Mouse (Mus musculus) CD4-positive, CD25-positive, alpha-beta regulatory T cell, adult 2 months (primary cell): ENCODE data around the gene Tarbp1.

Source experiments
- DNase-seq: peaks from one replicate; pipeline ENCODE4 v3.0.0-alpha.2; 2012; ENCODE audit warnings: low read depth, low spot score

The Tarbp1 gene

DNA sequence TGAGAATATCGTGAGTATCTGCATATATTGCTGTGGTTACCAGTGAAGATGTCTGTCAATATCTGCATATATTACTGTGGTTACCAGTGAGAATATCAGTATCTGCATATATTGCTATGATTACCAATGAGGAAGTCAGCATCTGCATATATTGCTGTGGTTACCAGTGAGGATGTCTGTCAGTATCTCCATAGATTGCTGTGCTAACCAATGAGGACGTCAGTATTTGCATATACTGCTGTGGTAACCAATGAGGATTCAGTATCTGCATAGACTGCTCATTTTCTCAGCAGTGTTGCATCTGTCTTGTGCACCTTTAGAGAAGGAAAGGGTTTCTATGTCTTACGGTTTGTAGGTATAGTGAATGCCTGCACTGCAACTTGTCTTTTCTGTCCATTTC lies 54.0 kb downstream of the Tarbp1 start:
- peak; percentile 40 for DNase-seq

DNA sequence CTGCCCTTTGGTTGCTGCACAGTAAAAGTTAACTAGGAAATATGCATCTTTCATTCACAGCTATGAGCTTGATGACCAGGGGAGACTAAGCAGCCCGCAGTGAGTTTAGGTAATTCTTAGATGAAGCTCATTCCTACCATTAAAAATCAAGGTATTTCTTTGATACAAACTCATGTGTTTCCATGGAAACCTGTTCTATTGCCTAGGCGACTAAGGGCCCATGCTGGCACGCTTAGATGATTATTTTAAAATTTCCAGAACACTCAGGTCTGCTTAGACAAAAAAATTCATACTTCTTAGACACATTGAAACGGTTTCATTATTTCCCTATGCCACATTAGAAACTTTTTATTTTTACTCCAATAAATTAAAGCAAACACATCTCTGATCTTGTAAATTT lies 69.8 kb downstream of the Tarbp1 start:
- no peak for DNase-seq

DNA sequence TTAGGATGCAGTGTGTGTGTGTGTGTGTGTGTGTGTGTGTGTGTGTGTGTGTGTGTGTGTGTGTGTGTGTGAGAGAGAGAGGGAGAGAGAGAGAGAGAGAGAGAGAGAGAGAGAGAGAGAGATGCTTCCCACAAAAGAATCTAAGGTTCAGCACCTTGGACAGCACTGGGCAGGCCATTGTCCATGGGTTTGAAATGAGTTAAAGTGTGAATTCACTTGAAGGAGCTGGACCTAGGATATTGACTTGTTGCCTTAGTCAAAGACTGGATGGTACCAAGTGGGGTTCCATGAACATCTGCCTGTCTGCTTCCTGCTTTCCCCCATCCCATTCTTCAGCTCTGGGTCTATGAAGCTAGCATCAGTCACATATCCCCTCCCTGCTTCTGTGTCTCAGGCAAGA lies 70.3 kb downstream of the Tarbp1 start:
- DNase-seq: peak; percentile 8

DNA sequence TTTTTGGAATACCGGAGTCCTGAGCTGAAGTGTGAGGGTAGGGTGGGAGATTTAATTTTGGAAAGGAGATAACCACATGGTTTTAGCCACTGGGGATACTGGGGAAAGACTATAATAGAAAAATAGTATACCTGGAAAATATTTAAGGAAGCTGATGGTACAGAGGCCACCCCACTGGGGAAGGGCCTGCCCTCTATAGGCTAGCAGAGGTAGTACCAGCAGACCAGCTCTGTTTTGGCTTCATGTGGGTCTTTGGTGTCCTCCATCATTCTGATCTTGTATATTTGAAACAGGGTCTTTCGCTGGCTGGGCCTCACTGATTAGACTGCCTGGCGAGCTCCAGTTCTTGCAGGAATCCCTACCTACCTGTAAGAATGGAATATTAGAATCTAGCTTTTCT lies 76.5 kb downstream of the Tarbp1 start:
- no peak for DNase-seq

DNA sequence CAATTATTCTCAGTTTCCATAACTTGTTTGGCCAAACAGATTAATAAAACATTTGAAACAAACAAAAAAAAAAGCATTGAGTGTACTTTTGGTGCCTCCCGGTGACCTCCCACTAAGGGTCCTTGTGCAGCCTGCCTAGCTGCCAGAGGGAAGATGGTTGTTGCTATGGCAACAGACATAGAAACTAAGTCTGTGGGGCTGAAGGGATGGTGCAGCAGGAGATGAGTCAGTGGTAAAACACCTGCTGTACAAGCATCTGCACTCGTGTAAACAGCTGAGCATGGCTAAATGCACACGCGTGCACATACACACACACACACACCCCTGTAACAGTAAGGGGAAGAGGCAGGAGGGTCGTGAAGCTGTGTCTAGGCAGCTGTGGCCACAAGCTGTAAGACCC lies 78.9 kb downstream of the Tarbp1 start:
- DNase-seq: no peak

DNA sequence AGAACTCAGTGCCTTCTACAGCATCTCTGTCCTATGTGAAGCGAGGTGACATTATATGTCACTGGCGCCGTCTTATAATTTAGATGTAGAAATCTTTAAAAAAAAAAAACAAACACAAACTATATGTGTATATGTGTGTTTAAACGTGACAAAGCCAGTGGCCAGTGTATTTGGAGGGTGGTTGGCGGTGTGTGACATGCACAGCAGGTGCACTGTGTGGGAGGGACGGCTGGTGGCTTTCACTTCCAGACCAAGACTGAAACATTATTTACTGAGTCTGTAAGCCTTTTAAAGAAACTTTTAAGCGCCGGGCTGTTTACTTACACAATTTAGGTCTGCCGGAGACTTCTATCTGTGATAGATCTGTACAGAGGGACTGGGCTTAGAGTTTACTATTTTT lies 79.5 kb downstream of the Tarbp1 start:
- DNase-seq: no peak

DNA sequence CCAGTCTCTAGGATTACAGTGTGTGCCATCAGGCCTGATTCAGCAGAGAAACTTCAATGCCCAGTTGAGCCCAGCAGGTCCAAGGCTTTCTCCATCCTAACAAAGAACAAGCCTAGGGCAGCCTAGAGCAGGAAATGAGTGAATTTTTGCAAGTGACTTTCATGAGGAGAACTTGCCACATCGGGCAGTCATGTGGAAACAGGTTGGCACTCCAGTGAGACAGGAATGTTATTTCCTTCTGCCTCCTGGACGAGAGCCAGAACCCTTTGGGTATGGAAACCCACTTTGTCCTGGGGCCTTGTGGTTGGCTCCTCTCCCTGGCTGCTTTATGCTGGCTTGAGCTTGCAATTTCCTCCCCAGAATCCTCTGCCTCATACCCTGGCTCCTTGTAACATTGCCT lies 83.3 kb downstream of the Tarbp1 start:
- no peak for DNase-seq

DNA sequence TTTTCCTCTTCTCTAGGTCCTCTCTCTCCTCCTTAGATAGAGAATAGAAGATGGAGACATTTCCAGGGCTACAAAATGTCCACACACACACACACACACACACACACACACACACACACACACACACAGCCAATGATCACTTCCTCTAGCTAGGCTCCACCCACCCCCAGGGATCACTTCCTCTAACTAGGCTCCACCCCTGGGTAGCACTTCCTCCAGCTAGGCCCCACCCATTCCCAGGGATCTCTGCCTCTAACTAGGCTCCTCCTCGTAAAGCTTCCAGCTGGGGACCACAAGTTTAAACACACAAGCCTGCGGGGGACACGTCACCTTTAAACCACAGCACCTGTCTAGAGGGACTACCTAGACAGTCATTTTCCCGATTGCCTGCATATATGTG lies 87.3 kb downstream of the Tarbp1 start:
- DNase-seq: no peak

DNA sequence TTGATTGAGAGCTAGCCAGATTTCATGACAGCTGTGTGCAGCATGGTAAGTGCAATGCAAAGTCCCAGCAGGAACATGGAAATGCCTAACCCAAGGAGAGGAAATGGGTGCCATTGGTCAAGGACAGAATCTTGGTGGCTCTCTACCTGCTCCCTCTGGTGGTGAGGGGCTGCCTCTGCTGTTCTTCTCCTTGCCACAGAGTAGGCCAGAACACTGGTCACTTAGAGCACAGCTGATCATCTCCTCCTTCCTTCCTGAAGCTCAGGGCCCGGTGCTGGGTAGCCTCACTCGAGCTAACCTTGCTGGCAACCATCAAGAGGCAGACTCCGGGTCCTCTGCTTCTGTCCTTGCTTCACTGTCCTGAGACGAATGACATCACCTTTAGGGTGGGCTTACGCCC lies 92.1 kb downstream of the Tarbp1 start:
- DNase-seq: peak; percentile 4

DNA sequence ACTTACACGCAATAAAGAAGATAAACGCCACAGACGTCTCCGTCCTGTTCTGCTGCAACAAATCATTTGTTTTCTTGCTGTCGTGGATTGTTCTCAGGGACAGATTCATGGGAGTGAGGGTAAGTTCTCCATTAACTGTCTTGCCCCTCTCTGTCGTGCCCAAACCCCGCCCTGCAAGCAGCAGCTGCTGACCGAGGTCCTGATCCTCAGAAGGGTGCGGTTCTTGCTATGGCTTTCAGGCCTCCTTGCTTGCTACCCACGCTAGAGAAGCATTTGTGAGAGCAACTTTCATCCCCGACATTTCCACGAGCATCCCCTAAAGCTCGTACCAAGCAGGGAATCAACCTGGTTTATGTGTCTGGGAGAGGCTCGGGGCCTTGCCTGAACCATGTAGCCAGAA lies 92.6 kb downstream of the Tarbp1 start:
- no peak for DNase-seq

DNA sequence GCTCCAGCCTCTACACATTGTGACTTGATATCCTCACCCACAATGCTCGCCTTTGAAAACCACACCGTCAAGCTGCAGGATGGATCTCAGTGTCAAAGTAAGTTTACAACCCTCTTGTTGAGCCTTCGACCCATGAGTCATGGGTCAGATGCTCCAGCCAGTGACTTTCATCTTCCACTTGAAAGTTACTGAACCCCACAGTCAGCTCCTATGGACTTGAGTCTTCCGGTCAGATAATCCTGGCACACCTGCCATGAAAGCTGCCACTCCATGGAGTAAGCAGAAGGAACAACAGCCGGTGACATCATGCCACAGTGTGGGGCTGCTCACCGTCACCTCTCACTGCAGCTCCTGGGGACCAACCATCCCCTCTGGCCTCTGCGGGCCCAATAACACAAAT lies 93.6 kb downstream of the Tarbp1 start:
- DNase-seq: no peak

DNA sequence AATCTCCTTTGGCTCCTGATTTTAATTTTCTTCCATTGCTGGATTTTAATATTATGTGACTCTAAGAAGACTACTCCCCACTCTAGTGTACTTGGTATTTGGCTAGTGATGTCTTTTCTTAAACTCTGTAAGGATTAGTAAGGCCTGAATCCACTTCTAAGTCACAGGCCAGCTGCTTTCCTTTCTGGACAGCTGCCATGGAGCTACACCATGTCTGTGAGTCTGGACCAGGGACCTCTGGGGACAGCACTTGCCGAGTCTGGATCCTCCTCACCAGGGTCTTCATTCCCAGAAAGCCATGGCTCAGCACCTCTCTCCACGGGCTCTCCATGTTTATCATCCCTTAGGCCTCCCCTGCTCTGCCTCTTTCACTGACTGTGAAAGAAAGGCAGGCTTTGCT lies 94.7 kb downstream of the Tarbp1 start:
- no peak for DNase-seq

DNA sequence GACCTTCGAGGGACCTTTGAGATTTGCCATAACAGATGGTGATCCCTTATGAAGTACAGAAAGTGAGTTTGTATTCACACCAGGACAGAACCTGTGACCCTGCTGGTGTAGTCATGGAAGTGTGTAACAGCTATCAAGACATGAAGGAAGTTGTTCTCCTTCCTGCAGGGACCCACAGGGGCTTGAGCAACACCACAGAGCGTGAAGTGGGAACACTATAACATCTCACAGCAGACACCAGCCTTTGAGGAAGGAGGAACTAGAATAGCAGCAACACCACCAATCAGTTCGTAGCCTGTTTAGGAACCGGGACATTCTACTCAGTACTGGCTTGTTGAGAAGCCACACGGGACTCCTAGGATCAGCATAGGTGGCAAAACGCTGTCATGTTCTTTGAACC lies 95.3 kb downstream of the Tarbp1 start:
- DNase-seq: no peak
